9 mouse cellular contexts compared by ENCODE assay signal in the genomic region with DNA sequence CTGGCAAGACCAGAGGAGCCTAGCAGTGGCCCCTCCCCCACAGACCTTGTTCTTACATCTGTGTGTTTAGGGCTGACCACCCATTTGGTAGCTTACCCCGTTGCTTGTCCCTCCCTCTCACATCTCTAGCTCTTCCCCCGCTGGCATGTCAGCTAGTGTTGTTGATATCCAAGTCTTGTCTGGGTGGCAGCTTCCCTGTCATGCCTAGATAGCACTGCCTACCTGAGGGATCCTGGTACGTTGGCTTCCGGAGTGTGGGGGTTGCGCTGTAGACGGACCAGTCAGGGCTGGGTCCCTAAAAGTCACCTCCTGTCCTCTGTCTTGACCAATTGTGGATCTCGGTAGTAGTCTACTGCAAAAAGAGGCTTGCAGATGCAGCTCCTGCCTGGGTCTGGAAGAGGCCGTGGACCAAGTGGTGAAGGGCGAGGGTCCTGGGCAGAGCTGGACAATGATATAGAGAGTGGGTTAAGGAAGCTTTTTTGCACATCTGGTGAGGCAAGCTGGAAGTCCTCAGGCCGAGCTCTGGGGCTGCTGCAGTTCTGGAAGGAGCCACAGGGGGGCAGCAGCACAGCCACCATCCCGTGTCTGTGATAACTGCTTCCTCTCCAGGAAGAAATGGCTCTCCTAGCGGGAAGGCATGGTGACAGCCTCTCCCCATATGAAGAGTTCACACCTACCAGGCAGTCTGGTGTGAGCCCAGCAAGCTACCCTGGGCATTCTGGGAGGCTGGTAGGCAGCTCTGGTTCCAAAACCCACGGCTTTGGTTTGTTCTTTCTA. TPM values are rescaled to one million over a fixed set of nuclear protein-coding genes. Genes with fewer than 3 reads are reported as not detected.
DNase-seq lines count a peak whose midpoint lies in the region; ATAC-seq and TF ChIP-seq lines count a peak whose summit lies in the region.
"Had no signal": no experiment of that assay in that cellular context is flagged by ENCODE, and none has a peak within 500 bp of the region (broad histone marks: within the 10 kb centered on the region; RNA-seq: fewer than 3 reads in every experiment).

No protein-coding gene starts in this region.

- DNase-seq in kidney, adult 2 months = peak; percentile 73
- DNase-seq in brain, embryonic 14.5 days (ENCODE audit: low read depth) = peak; percentile 82
- peak; percentile 76 to 77 for DNase-seq in left cerebral cortex, postnatal 36 days (ENCODE audit: low spot score in 2 of 2)
- peak; percentile 57 to 72 for DNase-seq in spleen, postnatal 14 days (ENCODE audit: low spot score in 2 of 2)

- H3K4me3 ChIP-seq in kidney, adult 2 months (ENCODE audit: insufficient read depth, low read depth, low read length) = no peak overlapping the region
- no peak overlapping the region for H3K4me3 ChIP-seq in kidney, embryonic 16.5 days (ENCODE audit: low read length)
- no peak overlapping the region for H3K4me3 ChIP-seq in forebrain, embryonic 13.5 days
- H3K4me3 ChIP-seq: lung, embryonic 15.5 days had no signal

- no peaks in the 10 kb centered on the region; the same call in 1 of the 2 replicates for H3K4me1 ChIP-seq in kidney, adult 2 months (ENCODE audit: control insufficient read depth, insufficient read depth, low read length)
- H3K4me1 ChIP-seq in kidney, embryonic 16.5 days (ENCODE audit: insufficient read depth, low read length) = peaks cover 29% of the 10 kb centered on the region
- peaks cover 35% of the 10 kb centered on the region for H3K4me1 ChIP-seq in forebrain, embryonic 13.5 days

- 52% methylated on average over 13 of the region's 13 CpGs for WGBS in kidney, adult 2 months
- WGBS in kidney, embryonic 16.5 days = 54% methylated on average over 13 of the region's 13 CpGs
- WGBS in forebrain, embryonic 13.5 days = 59% methylated on average over 13 of the region's 13 CpGs

- no peak; the same call in 1 of the 2 replicates for ATAC-seq in kidney, embryonic 16.5 days (ENCODE audit: low FRiP score, low TSS enrichment)
- ATAC-seq in forebrain, embryonic 13.5 days = peak; percentile 16; the same call in 1 of the 2 replicates
- peak; percentile 27 to 28; a peak in 1 of 4 replicates for ATAC-seq in hematopoietic stem cell, adult 5-6 weeks (replicated peaks in 1 of 2; ENCODE audit: insufficient read depth in 1 of 2, low FRiP score in 2 of 2, low TSS enrichment in 1 of 2, low read depth in 1 of 2, poor library complexity in 2 of 2, severe bottlenecking in 2 of 2)
- peak; percentile 40 for ATAC-seq in monocyte, adult 5-6 weeks (replicated peaks; ENCODE audit: insufficient number of reproducible peaks, low FRiP score, low TSS enrichment, poor library complexity, severe bottlenecking)

- intact Hi-C loops in left cerebral cortex, postnatal 36 days (cut with DNase I) = no loop called here

- H3K9ac ChIP-seq in kidney, embryonic 16.5 days (replicated peaks; ENCODE audit: low read length) = no peak overlapping the region
- H3K9ac ChIP-seq in forebrain, embryonic 13.5 days = no peak overlapping the region
- H3K9ac ChIP-seq: lung, embryonic 15.5 days had no signal

- H3K27ac ChIP-seq in kidney, adult 2 months (ENCODE audit: insufficient read depth, low read depth, low read length) = no peak overlapping the region
- H3K27ac ChIP-seq in kidney, embryonic 16.5 days (ENCODE audit: low read length) = no peak overlapping the region
- peak overlapping the region; percentile 51 for H3K27ac ChIP-seq in forebrain, embryonic 13.5 days
- H3K27ac ChIP-seq: lung, embryonic 15.5 days had no signal

- peaks cover 4% of the 10 kb centered on the region for H3K36me3 ChIP-seq in kidney, adult 2 months (ENCODE audit: control insufficient read depth, insufficient read depth, low read length)
- H3K36me3 ChIP-seq in kidney, embryonic 16.5 days (ENCODE audit: insufficient read depth, low read length) = peaks cover 84% of the 10 kb centered on the region
- H3K36me3 ChIP-seq in forebrain, embryonic 13.5 days (ENCODE audit: poor library complexity, severe bottlenecking) = peaks cover 100% of the 10 kb centered on the region

- peak; percentile 85 for TF ChIP-seq CTCF in kidney, adult 2 months (conservative IDR thresholded peaks at IDR 0.05; ENCODE audit: insufficient read depth, insufficient read length, low read depth, low read length)
- peak; percentile 98 for TF ChIP-seq CTCF in brain, embryonic 14.5 days (IDR thresholded peaks at IDR 0.05; ENCODE audit: borderline replicate concordance, extremely low read depth, insufficient read depth, insufficient read length)

- no peak overlapping the region for H3K4me2 ChIP-seq in kidney, embryonic 16.5 days (replicated peaks; ENCODE audit: low read depth, low read length)
- H3K4me2 ChIP-seq in forebrain, embryonic 13.5 days = no peak overlapping the region
- H3K4me2 ChIP-seq: lung, embryonic 15.5 days had no signal

- 0 out of 2 replicates have a peak, but pooled peaks cover 6% of the 10 kb centered on the region for H3K9me3 ChIP-seq in kidney, embryonic 16.5 days (ENCODE audit: low read length)
- no peaks in the 10 kb centered on the region for H3K9me3 ChIP-seq in forebrain, embryonic 13.5 days (replicated peaks)
- H3K9me3 ChIP-seq: lung, embryonic 15.5 days had no signal

- no peaks in the 10 kb centered on the region for H3K27me3 ChIP-seq in kidney, adult 2 months (replicated peaks; ENCODE audit: control insufficient read depth, insufficient read depth, low read length)
- no peaks in the 10 kb centered on the region for H3K27me3 ChIP-seq in kidney, embryonic 16.5 days (ENCODE audit: insufficient read depth, low read length)
- no peaks in the 10 kb centered on the region for H3K27me3 ChIP-seq in forebrain, embryonic 13.5 days
- H3K27me3 ChIP-seq: lung, embryonic 15.5 days had no signal

- TF ChIP-seq POLR2A in kidney, adult 2 months (IDR thresholded peaks at IDR 0.05; ENCODE audit: low read depth, low read length) = no peak
- TF ChIP-seq POLR2A in brain, embryonic 14.5 days (IDR thresholded peaks at IDR 0.05; ENCODE audit: borderline replicate concordance, extremely low read depth, insufficient read depth, insufficient read length, poor library complexity, severe bottlenecking) = no peak

RNA-seq across cellular contexts. Expression of a gene that starts 19.0 kb away (rescaled TPM):
- 6.4 and 6.9 TPM in 2 replicates for polyA plus RNA-seq in kidney, adult 2 months (2012; rRNA removed)
- polyA plus RNA-seq in kidney, embryonic 16.5 days (2015; fragmentation: Nextera tagmentation; extraction: Ambion mirVana) = 114 and 117 TPM in 2 replicates
- 22.9 and 37.8 TPM in 2 replicates for polyA plus RNA-seq in brain, embryonic 14.5 days (2012; rRNA removed)
- 66.9 and 79.8 TPM in 2 replicates for polyA plus RNA-seq in forebrain, embryonic 13.5 days (2015; fragmentation: Nextera tagmentation; extraction: Ambion mirVana)
- total RNA-seq in hematopoietic stem cell, adult 5-6 weeks (2017) = 24.0 and 46.7 TPM in 2 replicates
- 1 to 10 TPM in 1 of 2 experiments, under 1 TPM in 1; 0.74 to 1.8 TPM for total RNA-seq in left cerebral cortex, postnatal 36 days (2021)
- total RNA-seq in monocyte, adult 5-6 weeks (2017) = 1.1 to 3.2 TPM (median 1.3 TPM) in 3 replicates
